Mouse (Mus musculus): ENCODE data around the gene Nts. TPM values are rescaled to one million over a fixed set of nuclear protein-coding genes. Genes with fewer than 3 reads are reported as not detected.

The Nts gene
- polyA plus RNA-seq (2014; fragmentation: Nextera tagmentation; extraction: Ambion mirVana): 0.47 and 0.77 TPM in 2 replicates

DNA sequence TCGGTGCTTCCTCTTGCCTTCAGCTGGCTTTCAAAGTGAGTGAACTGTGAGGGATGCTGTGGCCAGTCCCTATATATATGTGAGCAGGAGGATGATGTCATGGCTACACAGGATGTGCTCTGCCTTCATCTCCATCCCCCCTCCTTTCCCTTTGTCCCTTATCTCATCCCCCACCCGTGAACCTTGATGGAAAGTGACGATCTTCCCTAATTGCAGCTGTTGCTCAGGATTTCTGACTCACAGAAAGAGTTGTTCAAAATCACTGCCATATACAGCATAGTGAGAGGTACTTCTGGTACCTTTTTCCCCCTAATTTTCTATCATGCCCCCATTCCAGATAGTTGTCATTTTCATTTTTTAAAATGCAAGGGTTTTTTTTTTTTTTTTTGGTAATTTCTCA is at the start of gene Nts:
Gene Nts (minus strand): TSS at position 101 of the 400 bp plus-strand sequence.
- H3K27ac ChIP-seq (ENCODE audit: low read depth): no peak within 1 kb of the TSS
- H3K4me3 ChIP-seq (ENCODE audit: low read depth, low read length): no peak within 1 kb of the TSS
- H3K27me3 ChIP-seq (replicated peaks; ENCODE audit: control insufficient read depth, insufficient read depth, low read length): no peaks in the 10 kb centered on the region
- H3K9ac ChIP-seq (ENCODE audit: low read length): no peak within 1 kb of the TSS
- WGBS: 24% methylated on average over 3 of the region's 3 CpGs
- no peaks in the 10 kb centered on the region for H3K9me3 ChIP-seq (ENCODE audit: control insufficient read depth, low read length)
- DNase-seq (ENCODE audit: low spot score) (no peak), ATAC-seq (replicated peaks; ENCODE audit: low FRiP score, low TSS enrichment, low read depth) (no peak)
- no peaks in the 10 kb centered on the region for H3K4me1 ChIP-seq (replicated peaks; ENCODE audit: control insufficient read depth, insufficient read depth, low read length)
- H3K36me3 ChIP-seq (ENCODE audit: control insufficient read depth, insufficient read depth, low read length): no peaks in the 10 kb centered on the region
- H3K4me2 ChIP-seq (ENCODE audit: low read length): no peak within 1 kb of the TSS

DNA sequence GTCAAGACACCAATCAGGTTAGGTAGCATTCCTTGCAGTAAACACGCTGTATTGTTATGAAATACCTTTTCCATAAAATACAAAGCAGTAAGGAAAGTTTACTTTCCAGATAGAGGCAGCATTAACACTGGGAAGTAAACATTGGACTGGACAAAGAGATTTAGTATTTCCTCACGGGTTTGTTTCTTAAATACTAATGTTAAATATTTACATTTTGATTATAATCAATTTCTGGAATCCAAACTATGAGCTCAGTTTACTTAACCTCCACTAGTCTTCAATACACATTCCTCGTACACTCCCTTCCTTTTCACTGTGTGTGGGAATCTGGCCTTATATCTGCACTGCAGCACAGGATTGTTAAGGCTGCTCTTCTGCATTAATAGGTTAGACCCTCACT is 37.6 kb upstream of the Nts start:
- Histone ChIP-seq H3K9ac (ENCODE audit: low read length) (no peak overlapping the region), H3K4me1 (replicated peaks; ENCODE audit: control insufficient read depth, insufficient read depth, low read length) (no peaks in the 10 kb centered on the region), H3K36me3 (ENCODE audit: control insufficient read depth, insufficient read depth, low read length) (no peaks in the 10 kb centered on the region), H3K27ac (ENCODE audit: low read depth) (no peak overlapping the region), H3K4me2 (ENCODE audit: low read length) (no peak overlapping the region), H3K27me3 (replicated peaks; ENCODE audit: control insufficient read depth, insufficient read depth, low read length) (no peaks in the 10 kb centered on the region), H3K9me3 (ENCODE audit: control insufficient read depth, low read length) (no peaks in the 10 kb centered on the region), H3K4me3 (ENCODE audit: low read depth, low read length) (no peak overlapping the region)
- 27% methylated on average over 3 of the region's 3 CpGs for WGBS
- DNase-seq (ENCODE audit: low spot score) (no peak), ATAC-seq (replicated peaks; ENCODE audit: low FRiP score, low TSS enrichment, low read depth) (no peak)

DNA sequence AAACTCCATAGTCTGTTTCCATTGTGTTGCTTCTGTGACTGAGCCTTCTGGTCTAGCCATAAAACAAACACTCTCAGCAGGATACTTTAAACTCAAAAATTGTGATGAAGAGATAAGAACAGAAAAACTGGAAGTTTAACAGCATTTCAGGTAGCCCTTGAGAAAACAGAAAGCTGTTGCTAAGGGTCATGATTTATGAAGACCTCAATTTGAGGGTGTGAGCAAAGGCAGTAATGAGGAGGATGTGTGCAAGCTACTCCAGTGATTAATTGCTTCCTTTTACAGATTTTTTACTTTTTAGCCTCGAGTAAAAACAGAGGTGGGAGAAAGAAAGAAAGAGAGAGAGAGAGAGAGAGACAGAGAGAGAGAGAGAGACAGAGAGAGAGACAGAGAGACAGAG is 23.9 kb upstream of the Nts start:
- Histone ChIP-seq H3K9ac (ENCODE audit: low read length) (no peak overlapping the region), H3K4me1 (replicated peaks; ENCODE audit: control insufficient read depth, insufficient read depth, low read length) (no peaks in the 10 kb centered on the region), H3K27ac (ENCODE audit: low read depth) (no peak overlapping the region), H3K4me2 (ENCODE audit: low read length) (peak overlapping the region; percentile 45), H3K4me3 (ENCODE audit: low read depth, low read length) (peak overlapping the region; percentile 16; the same call in 1 of the 2 replicates), H3K36me3 (ENCODE audit: control insufficient read depth, insufficient read depth, low read length) (no peaks in the 10 kb centered on the region), H3K27me3 (replicated peaks; ENCODE audit: control insufficient read depth, insufficient read depth, low read length) (no peaks in the 10 kb centered on the region), H3K9me3 (ENCODE audit: control insufficient read depth, low read length) (no peaks in the 10 kb centered on the region)
- 0% methylated on average over 1 of the region's 1 CpGs for whole genome bisulfite sequencing
- DNase-seq (ENCODE audit: low spot score): no peak
- no peak for ATAC-seq (replicated peaks; ENCODE audit: low FRiP score, low TSS enrichment, low read depth)

DNA sequence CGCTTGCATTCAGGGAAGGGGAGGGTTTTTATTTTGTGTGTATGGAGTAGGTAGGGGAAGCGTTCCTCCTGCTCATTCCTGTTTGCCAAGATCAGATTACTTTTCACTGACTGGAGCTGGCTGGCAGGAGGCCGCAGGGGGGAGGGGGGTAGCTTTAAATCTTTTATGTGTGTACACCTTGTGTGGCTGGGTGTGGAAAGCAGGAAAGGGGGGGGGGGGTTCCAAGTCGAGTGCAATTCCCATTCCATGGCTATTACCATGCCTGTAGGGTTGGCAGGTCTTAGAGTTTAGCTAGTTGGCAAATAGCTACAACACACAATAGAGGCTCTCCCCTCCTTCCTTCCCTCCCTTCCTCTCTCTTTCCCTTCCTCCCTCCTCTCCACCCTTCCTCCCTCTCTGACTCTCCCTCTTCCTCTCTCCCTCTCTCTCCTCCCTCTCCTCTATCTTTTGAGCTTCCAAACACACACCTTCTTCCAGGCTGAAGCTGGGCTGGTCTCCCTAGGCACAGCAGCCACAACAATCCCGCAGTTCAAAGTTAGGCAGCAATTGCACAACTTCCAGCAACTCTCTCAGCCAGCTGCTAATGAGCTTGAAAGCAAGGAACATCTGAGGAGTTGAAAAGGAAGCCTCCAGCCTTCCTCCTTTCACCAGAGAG is 21.6 kb upstream of the Nts start, which contains the start of gene Rassf9:
Gene Rassf9 (plus strand): TSS at position 416 of the 655 bp plus-strand sequence.
- peak; percentile 63 for DNase-seq (ENCODE audit: low spot score)

DNA sequence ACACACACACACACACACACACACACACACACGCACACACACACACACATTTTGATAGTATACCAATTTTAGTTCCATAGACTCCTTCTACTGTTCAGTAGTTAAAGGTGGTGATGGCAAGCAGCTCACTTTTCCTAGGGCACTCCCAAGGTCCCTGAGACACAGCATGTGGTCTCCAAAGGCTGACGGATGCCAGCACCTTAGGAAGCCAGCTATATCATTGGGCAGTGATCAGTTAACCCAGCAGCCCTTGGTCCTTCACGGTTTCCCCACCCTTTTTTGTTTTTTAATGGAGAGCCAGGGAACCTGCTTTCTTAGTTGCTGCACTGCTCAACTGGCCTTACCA is 21.1 kb upstream of the Nts start:
- ATAC-seq (replicated peaks; ENCODE audit: low FRiP score, low TSS enrichment, low read depth): peak; percentile 76
- H3K9ac ChIP-seq (ENCODE audit: low read length): no peak overlapping the region
- H3K9me3 ChIP-seq (ENCODE audit: control insufficient read depth, low read length): no peaks in the 10 kb centered on the region
- H3K4me2 ChIP-seq (ENCODE audit: low read length): peak overlapping the region; percentile 45
- no peak overlapping the region for H3K4me3 ChIP-seq (ENCODE audit: low read depth, low read length)
- no peak overlapping the region for H3K27ac ChIP-seq (ENCODE audit: low read depth)
- 0 out of 2 replicates have a peak, but pooled peaks cover 3% of the 10 kb centered on the region for H3K4me1 ChIP-seq (replicated peaks; ENCODE audit: control insufficient read depth, insufficient read depth, low read length)
- WGBS: 41% methylated on average over 3 of the region's 3 CpGs
- H3K27me3 ChIP-seq (replicated peaks; ENCODE audit: control insufficient read depth, insufficient read depth, low read length): no peaks in the 10 kb centered on the region
- H3K36me3 ChIP-seq (ENCODE audit: control insufficient read depth, insufficient read depth, low read length): no peaks in the 10 kb centered on the region
- DNase-seq (ENCODE audit: low spot score): peak; percentile 54

More for the DNA sequence above, 21.6 kb upstream of the Nts start, which contains the start of gene Rassf9:
- H3K27me3 ChIP-seq (replicated peaks; ENCODE audit: control insufficient read depth, insufficient read depth, low read length): no peaks in the 10 kb centered on the region
- peak within 1 kb of the TSS; percentile 70 for H3K27ac ChIP-seq (ENCODE audit: low read depth)
- no peaks in the 10 kb centered on the region for H3K4me1 ChIP-seq (replicated peaks; ENCODE audit: control insufficient read depth, insufficient read depth, low read length)
- H3K4me2 ChIP-seq (ENCODE audit: low read length): peak within 1 kb of the TSS; percentile 45
- WGBS: 4% methylated on average over 5 of the region's 5 CpGs
- peak within 1 kb of the TSS; percentile 29 for H3K4me3 ChIP-seq (ENCODE audit: low read depth, low read length)
- ATAC-seq (replicated peaks; ENCODE audit: low FRiP score, low TSS enrichment, low read depth): peak; percentile 82
- no peaks in the 10 kb centered on the region for H3K36me3 ChIP-seq (ENCODE audit: control insufficient read depth, insufficient read depth, low read length)
- H3K9me3 ChIP-seq (ENCODE audit: control insufficient read depth, low read length): no peaks in the 10 kb centered on the region
- H3K9ac ChIP-seq (ENCODE audit: low read length): peak within 1 kb of the TSS; percentile 34

DNA sequence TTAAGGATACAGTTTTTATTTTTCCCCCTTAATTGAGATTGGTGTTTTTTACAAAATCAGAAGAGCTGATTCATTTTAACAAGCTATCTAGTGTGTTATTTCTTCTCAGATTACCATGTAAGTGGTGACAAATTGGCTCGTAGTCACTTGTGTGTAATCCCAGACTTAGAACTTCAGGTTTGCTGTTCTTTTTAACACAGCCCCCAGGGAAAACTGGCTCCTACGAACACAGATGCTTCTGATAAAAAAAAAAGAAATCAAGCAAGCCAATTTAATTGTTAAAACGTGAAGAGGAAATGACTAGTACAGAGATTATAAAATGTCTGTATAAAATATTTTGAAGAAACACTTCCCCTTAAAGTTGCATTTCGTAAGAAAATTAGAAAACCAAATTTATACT is 17.1 kb upstream of the Nts start:
- WGBS: 60% methylated on average over 4 of the region's 4 CpGs
- Histone ChIP-seq H3K27me3 (replicated peaks; ENCODE audit: control insufficient read depth, insufficient read depth, low read length) (no peaks in the 10 kb centered on the region), H3K27ac (ENCODE audit: low read depth) (no peak overlapping the region), H3K9ac (ENCODE audit: low read length) (no peak overlapping the region), H3K9me3 (ENCODE audit: control insufficient read depth, low read length) (no peaks in the 10 kb centered on the region), H3K4me1 (replicated peaks; ENCODE audit: control insufficient read depth, insufficient read depth, low read length) (0 out of 2 replicates have a peak, but pooled peaks cover 3% of the 10 kb centered on the region), H3K36me3 (ENCODE audit: control insufficient read depth, insufficient read depth, low read length) (no peaks in the 10 kb centered on the region), H3K4me3 (ENCODE audit: low read depth, low read length) (no peak overlapping the region), H3K4me2 (ENCODE audit: low read length) (no peak overlapping the region)
- ATAC-seq (replicated peaks; ENCODE audit: low FRiP score, low TSS enrichment, low read depth) (no peak), DNase-seq (ENCODE audit: low spot score) (no peak)

DNA sequence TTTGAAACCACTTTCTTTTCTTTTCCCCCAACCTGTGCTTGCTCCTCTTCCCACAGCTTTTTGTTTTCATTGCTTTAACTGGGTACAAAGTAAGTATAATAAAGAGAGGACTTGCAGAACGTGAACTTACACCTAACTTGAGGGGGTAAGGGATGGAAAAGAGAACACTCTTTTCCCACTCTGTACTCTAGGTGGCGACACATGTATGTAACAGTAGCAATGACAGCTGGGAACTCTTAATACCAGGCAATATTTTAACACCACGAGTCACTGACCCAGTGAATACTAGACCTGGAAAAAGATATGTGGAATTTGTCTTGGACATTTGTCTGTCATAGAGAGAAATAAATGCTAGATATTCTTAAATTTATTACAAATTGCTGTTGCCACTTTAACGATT is 8.5 kb upstream of the Nts start:
- 22% methylated on average over 4 of the region's 4 CpGs for WGBS
- H3K4me2 ChIP-seq (ENCODE audit: low read length): no peak overlapping the region
- no peak overlapping the region for H3K27ac ChIP-seq (ENCODE audit: low read depth)
- no peaks in the 10 kb centered on the region for H3K27me3 ChIP-seq (replicated peaks; ENCODE audit: control insufficient read depth, insufficient read depth, low read length)
- no peak overlapping the region for H3K4me3 ChIP-seq (ENCODE audit: low read depth, low read length)
- no peaks in the 10 kb centered on the region for H3K9me3 ChIP-seq (ENCODE audit: control insufficient read depth, low read length)
- H3K9ac ChIP-seq (ENCODE audit: low read length): no peak overlapping the region
- DNase-seq (ENCODE audit: low spot score) (no peak), ATAC-seq (replicated peaks; ENCODE audit: low FRiP score, low TSS enrichment, low read depth) (no peak)
- no peaks in the 10 kb centered on the region for H3K4me1 ChIP-seq (replicated peaks; ENCODE audit: control insufficient read depth, insufficient read depth, low read length)
- no peaks in the 10 kb centered on the region for H3K36me3 ChIP-seq (ENCODE audit: control insufficient read depth, insufficient read depth, low read length)

DNA sequence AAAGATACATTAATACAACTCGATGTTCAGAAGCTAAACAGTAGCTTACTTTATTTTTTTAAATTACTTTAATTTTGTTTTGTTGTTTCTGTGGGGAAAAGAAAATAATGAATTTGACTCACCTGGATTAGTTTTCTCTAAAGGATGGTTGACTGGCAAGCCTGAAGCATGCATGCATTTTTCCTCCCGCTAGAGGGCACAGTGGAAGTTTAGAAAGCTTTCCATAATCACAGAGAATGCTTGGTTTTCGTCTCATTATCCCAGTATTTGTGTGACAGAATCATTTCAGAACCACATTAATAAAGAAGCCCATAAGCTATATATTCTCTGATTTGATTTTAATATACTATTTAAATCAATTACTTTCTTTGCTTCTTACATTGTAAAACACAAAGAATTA is 1.5 kb upstream of the Nts start:
- no peak for ATAC-seq (replicated peaks; ENCODE audit: low FRiP score, low TSS enrichment, low read depth)
- H3K27me3 ChIP-seq (replicated peaks; ENCODE audit: control insufficient read depth, insufficient read depth, low read length): no peaks in the 10 kb centered on the region
- 10% methylated on average over 3 of the region's 3 CpGs for WGBS
- H3K9ac ChIP-seq (ENCODE audit: low read length): no peak overlapping the region
- no peaks in the 10 kb centered on the region for H3K4me1 ChIP-seq (replicated peaks; ENCODE audit: control insufficient read depth, insufficient read depth, low read length)
- H3K4me3 ChIP-seq (ENCODE audit: low read depth, low read length): no peak overlapping the region
- H3K9me3 ChIP-seq (ENCODE audit: control insufficient read depth, low read length): no peaks in the 10 kb centered on the region
- H3K36me3 ChIP-seq (ENCODE audit: control insufficient read depth, insufficient read depth, low read length): no peaks in the 10 kb centered on the region
- no peak overlapping the region for H3K4me2 ChIP-seq (ENCODE audit: low read length)
- H3K27ac ChIP-seq (ENCODE audit: low read depth): no peak overlapping the region
- no peak for DNase-seq (ENCODE audit: low spot score)

DNA sequence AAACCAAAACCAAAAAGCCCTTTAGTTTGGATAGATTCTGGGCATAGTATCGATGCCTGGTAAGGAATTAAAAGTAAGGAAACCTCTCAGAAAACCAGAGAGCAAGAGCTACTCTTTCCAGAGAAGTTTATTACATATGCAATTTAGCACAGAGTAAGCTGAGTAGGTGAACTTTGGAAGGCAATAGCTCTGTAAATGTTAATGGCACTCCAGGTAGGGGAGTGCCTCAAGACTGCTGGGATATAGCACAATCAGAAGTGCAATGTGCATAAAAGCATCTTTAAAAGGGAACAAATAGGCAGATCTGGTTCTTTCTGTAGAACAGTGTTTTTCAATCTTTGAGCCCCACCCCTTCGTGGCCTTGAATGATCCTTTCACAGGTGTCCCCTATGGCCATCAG is 20.9 kb downstream of the Nts start:
- no peaks in the 10 kb centered on the region for H3K27me3 ChIP-seq (replicated peaks; ENCODE audit: control insufficient read depth, insufficient read depth, low read length)
- H3K9ac ChIP-seq (ENCODE audit: low read length): no peak overlapping the region
- H3K36me3 ChIP-seq (ENCODE audit: control insufficient read depth, insufficient read depth, low read length): no peaks in the 10 kb centered on the region
- ATAC-seq (replicated peaks; ENCODE audit: low FRiP score, low TSS enrichment, low read depth) (no peak), DNase-seq (ENCODE audit: low spot score) (no peak)
- H3K27ac ChIP-seq (ENCODE audit: low read depth): no peak overlapping the region
- no peaks in the 10 kb centered on the region for H3K9me3 ChIP-seq (ENCODE audit: control insufficient read depth, low read length)
- WGBS: 81% methylated on average over 2 of the region's 2 CpGs
- H3K4me1 ChIP-seq (replicated peaks; ENCODE audit: control insufficient read depth, insufficient read depth, low read length): no peaks in the 10 kb centered on the region
- H3K4me3 ChIP-seq (ENCODE audit: low read depth, low read length): no peak overlapping the region
- H3K4me2 ChIP-seq (ENCODE audit: low read length): no peak overlapping the region
